Mouse (Mus musculus) ES-Bruce4 (cell line): ENCODE measurements at regions not wholly inside any gene's neighbourhood (a gene's known extent, or its start where the extent isn't known, plus 50 kb on each side); places are given as distances from the start of the nearest gene placed in this dataset.

Source experiments
- CTCF ChIP-seq: IDR thresholded peaks from one replicate; pipeline ENCODE4 v1.8.1; 2011; ENCODE audit warnings: low read depth, low read length
- EP300 ChIP-seq: IDR thresholded peaks from 2 replicates; pipeline ENCODE4 v1.6.1; 2011; ENCODE audit warnings: low read depth, low read length; ENCODE audit not compliant: insufficient read depth

- no peak for TF ChIP-seq EP300
- no peak for TF ChIP-seq CTCF
These were observed 147.3 kb downstream of the Dyrk2 start for GRCm38 (mm10) chr10:118722671-118723070.
